Mouse (Mus musculus): ENCODE results near the gene Sh3bp2.

GRCm38 (mm10) chr5:34515096-34515495 lies 10.5 kb upstream of the Sh3bp2 start:
- TF ChIP-seq CTCF (IDR thresholded peaks at IDR 0.05; ENCODE audit: control insufficient read depth, insufficient read depth, low read length) (no peak), POLR2A (IDR thresholded peaks at IDR 0.05; ENCODE audit: borderline replicate concordance, control insufficient read depth, low read depth, low read length) (no peak)
